Mouse (Mus musculus) neutrophil, adult 5-6 weeks (primary cell): ENCODE results near the gene Wdr48. TPM values are rescaled to one million over a fixed set of nuclear protein-coding genes. Genes with fewer than 3 reads are reported as not detected.
A peak's percentile ranks its signal among the peaks of the same experiment; 100 is the strongest.

Experiments used
- ATAC-seq: fragments of 151-379, 151-347 bp; 2 replicates; pipeline ENCODE4 v1.8.0; 2017; ENCODE audit warnings: mild to moderate bottlenecking, moderate TSS enrichment; ENCODE audit not compliant: insufficient number of reproducible peaks, poor library complexity, low FRiP score, severe bottlenecking; ENCODE audit errors: extremely low read depth
- total RNA-seq: library from RNA; stranded (forward); fragments of 200-1000 nt; gene quantifications from 2 replicates; pipeline ENCODE4 v1.2.3, GENCODE M21; 2017

Wdr48 gene
- total RNA-seq, 1 experiment from 2014 or later = 90.0 TPM

DNA sequence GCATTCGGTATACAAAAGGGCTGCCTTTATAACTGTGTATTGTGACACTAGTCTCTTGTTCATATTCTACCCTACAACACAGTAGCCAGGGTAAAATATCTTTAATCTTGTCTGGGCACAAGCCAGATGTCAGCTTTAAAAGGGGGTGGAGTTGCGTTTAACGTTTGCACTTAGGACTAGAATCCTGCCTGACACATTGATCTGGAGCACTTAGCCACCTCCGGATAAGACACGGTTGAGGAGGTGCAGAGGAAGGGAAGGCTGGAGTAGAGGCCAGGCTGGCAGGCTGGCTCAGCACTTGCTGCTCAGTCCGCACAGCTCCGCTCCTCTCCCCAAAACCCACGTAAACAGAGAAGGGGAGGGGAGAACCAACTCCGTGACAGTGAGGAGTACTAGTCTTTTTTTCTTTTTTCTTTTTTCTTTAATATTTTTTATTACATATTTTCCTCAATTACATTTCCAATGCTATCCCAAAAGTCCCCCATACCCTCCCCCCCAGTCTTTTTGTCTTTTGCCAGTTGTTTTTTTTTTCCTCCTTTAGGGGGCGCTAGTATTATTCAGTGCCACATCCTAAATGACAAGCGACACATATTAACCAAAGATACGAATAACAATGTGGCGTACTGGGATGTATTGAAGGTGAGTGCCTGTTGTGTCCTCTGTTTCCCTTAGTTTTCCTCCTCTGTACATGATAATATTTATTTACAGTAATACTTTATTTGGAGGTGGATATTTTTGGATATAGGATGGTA lies 18.6 kb downstream of the Wdr48 start:
- ATAC-seq = no peak

DNA sequence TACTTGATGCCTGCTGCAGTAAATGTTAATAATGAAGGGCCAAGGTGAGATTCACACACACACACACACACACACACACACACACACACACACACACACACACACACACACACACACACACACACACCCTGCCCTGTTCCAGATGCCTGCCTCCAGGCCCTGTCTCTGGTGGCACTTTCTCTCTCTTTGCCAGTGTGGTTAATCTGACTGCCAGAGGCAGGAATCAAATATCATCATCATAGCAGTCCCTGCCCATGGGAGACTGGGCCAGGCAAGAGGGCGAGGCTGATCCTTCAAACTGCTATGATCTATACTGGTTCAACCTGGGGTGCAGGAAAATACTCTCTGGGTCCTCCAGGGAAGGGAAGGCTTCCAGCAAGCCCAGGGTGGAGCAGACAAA lies 25.2 kb downstream of the Wdr48 start:
- no peak for ATAC-seq

DNA sequence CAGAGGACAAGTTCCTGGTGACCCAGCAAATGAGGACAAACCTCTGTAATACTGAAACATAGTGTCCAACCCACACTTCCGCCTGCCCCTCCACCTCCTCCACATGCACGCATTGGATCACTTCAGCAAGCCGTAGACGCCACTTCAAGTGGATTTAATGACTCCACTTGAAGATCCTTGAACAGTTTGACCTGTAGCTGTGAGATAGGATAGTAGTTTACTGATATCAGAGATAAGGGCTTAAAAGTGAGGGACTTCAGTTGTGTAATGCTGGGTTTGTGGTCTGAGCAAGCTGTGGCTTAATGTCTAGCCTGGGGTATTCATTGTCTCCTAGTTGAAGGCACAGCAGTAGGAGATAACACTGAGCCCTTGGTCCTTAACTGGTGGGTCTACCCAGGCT lies 28.8 kb downstream of the Wdr48 start:
- ATAC-seq = no peak

DNA sequence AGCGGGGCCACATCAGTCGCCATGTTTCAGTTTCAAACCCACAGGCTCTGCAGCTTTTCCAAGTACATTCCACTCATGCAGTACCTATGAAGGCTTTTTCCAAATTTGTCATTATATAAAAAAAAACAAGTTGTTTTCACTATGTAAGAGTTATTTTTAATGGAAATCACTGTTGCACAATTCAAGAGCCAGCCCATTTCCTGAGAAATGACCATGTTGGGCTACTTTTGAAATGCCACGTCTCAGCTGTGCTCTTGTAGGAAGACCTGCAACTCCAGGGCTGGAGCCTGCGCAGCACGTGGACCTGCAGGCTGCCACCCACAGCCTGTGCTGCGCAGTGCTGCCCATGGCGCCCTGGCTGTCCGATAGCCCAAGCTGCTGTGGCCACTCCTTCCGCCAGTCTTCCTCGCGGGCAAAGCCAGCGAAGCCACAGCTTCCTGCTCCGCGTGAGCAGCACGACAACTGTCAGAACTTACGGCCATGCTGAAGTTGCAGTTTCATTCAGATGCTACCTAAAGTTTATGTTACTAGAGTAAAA lies 30.5 kb downstream of the Wdr48 start:
- no peak for ATAC-seq

DNA sequence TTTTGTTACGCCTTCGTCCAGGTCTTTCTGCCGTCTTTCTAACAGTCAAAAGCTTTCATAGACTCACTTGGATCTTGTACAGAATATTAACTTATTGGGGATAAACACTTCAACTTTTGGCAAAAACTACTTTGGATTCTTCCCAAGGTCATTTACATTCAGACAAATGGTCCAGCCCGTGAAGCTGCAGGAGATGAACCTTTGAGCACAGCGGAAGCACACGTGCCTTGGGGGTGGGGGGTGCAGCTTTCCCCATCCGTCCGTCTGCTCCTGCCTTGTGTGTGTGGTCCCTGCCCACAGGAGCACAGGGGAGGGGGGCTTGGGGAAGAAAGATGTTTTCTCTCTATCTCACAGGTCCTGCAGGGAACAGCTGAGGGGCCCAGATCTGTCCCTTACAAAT lies 31.1 kb downstream of the Wdr48 start:
- no peak for ATAC-seq

DNA sequence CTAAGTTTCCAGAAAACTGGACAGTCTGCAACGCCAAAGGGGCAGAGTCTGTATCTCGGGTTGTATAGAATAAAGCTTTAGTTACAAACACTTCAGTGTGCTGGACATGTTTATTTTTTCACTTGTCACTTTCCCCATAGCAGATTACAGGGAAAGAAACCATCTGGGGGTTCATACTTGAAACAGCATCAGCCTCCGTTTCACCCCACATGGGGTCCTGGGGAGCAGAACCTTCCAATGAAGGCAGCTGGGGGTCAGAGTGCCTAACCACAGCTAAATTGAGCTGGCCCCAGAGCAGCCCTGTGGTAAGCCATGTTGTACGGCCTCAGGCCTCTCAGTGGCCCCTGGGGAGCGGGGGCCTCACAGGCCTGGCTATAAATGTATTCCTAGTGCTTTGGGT lies 31.8 kb downstream of the Wdr48 start:
- no peak for ATAC-seq

DNA sequence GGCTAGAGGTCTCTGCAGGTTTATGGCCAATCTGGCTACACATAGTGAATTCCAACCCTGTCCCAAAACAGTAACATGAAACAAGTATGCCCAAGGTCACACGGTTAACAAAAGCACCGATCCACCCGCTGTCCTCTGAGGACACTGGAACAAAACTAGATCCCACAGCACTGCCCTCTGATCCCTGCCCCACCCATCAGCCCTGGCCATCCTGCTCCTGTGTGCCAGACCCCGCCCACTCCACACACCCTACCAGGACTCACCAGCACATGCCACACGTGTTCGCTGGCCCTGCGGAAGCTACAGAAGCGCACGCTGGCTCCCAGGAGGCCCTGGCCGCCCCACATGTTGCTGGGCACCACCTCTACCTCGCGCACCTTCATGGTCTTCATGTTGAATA lies 37.7 kb downstream of the Wdr48 start:
- no peak for ATAC-seq

DNA sequence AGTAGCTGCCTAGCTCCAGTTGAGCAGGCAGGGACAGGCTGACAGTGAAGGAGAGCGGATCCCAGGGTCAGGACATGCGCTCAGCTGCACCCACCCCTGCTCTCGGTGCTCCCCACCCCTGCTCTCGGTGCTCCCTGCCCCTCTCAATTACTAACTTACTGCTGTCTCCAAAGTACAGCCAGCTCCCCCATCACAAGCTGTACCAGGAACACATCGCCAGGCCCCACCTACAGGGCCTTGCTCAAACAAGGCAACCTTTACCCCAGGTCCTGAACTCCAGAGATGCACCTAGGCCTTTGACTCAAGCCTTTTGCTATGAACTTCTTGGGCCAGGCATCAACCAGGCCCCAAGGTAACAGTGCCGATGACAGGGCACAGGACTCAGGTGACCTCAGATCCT lies 39.0 kb downstream of the Wdr48 start:
- no peak for ATAC-seq

DNA sequence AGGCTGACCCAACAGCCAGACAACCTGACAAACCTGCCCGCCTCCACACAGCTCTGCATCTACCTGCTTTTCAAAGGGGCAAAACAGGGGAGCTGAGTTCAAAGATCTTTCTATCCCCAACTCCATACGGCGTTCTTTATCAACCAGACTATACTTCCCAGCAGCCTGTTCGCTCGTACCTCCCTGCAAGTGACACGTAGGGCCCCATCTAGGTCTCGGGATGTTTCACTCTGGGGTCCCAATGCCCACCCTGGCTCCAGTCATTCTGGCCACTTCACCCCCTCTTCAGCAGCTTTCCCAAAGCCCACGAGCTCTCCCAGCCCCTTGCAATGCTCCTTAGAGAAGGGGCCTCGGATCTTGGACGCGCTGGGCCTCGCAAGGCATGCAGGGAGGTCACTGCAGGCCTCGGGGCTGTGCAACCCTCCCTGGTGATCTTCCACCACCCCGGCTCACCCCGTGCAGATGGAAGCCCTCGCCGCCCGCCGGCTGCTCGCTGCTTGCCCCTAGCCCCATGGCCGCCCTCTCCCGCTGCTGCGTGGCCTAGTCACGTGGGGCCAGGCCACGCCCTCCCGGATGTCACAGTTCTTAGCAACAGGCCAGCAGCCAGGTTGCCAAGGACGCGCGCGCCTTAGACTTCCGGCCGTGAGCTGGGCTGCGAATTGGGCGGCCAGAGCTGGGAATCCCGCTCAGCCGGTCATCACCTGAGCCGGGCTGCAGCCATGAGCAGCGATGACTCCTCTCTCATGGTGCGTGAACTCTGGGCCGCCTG lies 42.5 kb downstream of the Wdr48 start, which contains the start of the genes Gorasp1 and Ttc21a:
Gene Gorasp1, minus strand, starts transcription at position 561 of the 769 bp plus-strand sequence.
Gene Ttc21a, plus strand, starts transcription at position 602 of the 769 bp plus-strand sequence.
- peak; percentile 85 for ATAC-seq

DNA sequence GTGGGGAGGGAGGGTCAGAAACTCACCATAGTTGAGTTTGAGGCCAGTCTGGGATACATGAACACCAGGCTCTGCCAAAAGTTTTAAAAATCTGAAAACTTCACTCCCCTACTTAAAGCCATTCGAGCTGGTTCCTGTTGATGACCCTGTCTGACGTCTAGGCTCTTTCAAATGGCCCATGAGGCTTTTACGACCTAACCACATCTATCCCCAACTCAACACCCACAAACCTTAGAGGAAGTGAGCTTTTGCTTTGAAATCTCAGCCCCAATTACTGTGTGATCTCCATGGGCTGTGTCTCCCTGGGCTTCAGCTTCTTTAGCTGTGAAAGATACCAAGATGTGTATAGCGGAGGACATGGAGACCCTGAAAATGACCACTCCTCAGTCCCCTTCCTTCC lies 43.8 kb downstream of the Wdr48 start:
- no peak for ATAC-seq

DNA sequence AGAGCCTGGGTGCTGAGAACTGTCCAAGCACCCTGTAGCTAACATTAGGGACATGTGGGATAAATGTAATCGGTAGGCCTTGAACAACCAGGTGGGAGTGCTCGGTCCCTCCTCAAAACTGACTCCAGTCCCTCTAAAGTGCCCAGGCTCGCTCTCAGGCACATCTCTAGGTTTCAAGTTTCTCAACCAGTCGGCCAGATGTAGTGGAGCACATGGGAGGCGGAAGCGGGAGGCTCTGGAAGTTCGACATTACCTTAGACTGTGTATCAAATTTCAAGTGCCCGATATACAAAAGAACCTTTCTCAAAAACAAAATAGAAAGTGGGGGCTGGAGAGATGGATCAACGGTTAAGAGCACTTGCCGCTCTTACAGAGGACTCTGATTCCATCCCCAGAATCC lies 45.0 kb downstream of the Wdr48 start:
- no peak for ATAC-seq

DNA sequence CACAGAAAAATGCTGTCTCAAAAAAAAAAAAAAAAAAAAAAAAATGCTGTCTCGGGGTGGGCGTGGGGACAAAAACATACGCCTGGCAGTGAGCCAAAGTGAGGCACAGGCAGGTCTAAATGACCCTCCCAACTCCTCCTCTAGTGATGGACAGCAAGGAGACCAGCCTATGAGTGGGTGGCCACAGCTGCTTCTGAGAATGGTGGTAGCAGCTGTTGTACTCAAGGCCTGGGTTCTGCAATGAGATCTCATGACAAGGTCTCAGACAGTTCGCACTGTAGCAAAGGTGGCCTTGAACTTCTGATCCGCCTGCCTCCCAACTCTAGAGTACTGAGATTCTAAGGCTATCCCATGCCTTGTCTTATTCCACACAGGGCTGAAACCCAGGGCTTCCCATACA lies 46.7 kb downstream of the Wdr48 start:
- no peak for ATAC-seq

DNA sequence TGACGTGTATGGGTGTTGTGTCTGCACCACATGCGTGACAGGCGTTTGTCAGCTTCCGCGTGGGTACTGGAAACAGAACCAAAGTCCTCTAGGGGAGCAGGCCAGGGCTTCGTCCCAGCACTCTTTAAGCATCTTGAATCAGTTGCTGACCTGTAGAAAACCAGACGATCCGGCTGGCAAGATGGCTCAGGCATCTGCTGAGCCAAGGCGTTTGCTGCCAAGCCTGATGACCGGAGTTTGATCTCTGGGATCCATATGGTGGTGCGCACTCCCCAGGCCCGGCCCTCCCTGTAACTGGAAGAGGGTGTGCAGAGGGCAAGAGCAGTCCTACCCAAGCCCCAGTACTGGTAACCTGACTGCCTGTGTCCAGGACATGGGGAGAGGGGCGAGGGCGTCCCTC lies 47.2 kb downstream of the Wdr48 start:
- no peak for ATAC-seq

DNA sequence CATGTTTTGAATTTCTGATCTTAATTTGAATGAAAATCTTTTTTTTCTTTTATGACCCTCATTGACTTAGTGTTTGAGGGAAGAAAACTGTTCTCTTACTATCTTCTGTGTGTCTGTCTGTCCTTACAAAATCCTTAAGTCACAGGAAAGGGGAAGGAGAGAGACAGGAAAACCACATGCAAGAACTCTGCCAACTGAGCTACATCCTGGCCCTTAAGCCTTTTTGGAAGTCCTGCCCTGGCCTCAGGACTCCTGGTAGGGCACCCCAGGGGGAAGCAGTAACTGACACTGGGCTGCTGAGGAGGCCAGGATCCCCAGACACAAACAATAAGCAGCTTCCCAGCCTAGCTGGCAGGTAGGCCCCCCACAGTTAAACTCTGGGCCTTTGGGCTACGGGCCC lies 48.6 kb downstream of the Wdr48 start:
- ATAC-seq = no peak

DNA sequence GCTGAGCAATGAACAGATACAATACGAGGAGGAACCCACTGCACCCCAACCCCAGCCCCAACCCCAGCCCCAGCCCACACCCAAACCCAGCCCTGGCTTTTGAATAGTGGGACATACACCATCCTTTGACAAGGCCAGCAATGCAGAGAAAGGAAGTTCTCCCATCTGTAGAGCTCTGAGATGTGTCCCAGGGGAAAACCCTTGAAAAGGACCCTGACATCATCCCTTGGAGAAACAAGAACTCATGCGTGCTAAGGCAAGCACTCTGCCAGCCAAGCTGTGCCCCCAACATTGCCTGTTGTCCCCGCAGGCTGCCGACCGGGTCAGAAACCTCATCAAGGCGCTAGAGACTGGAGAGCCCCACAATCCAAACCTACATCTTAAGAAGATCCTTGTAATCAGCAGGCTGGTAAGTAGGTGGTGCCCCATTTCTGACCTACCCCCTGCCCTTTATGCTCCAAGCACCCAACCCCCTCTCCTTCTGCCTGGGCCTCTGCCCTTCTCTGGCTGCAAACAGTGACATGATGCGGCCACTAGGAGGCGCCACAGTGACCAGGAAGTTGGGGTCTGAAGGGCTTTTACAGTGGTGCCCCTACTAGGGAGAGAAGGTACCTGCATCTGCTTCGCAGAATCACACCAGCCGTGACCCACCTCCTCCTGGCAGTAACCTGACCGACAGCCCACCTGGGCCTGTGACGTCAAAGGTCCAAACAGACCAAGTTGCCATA lies 50.7 kb downstream of the Wdr48 start:
- ATAC-seq = no peak

DNA sequence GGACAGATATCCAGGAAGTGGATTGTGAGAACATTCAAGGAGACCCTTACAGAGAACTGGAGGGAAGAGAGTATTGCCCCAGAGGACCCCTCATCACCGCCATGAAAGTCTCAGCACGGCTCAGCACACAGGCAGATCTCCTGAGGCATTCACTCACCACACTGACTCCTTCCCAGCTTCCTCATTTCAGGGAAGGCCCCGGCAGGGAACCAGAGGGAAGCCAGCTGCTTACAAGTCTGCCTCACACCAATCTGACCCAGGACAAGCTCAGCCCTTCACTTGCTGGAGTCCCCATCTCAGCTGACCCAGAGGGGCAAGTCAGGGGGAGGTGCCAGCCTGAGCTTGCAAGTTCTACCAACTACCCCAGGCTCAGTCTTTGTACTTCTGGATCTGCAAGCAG lies 54.1 kb downstream of the Wdr48 start:
- ATAC-seq = no peak

DNA sequence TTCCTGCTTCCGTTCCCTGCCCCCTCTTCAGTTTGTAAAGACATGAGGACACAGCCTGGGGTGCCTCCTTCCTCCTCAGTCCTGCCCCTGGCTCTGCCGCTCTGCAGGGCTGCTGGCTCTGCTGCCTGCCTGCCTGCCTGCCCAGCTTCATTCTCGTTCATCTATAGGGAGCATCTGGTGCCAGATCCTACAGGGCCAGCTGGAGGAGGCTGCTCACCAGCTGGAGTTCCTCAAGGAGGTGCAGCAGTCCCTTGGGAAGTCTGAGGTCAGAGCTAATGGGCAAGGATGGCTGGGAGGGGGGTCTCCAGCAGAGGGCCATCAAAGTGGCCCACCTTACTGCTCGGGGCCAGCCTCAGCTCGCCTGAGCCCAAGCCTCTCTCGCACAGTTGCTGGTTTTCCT lies 55.8 kb downstream of the Wdr48 start:
- no peak for ATAC-seq

DNA sequence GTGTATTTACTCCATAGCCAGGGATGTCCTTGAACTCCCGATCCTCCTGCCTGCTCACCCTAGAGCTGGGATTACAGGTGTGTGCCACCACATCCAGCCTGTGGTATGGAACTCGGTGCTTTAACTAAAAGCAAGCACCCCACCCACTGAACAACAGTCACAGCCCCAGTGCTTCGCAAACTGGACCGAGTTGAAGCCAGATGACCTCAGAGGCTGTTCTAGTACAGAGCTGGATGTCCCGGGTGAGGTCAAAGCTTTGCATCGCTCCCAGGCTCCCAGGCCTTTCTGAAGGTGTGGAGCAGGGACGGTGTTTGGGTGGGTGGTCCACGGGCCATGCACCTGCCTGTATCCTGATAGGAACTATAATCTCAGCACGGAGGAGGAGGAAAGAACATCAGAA lies 56.7 kb downstream of the Wdr48 start:
- ATAC-seq = no peak

DNA sequence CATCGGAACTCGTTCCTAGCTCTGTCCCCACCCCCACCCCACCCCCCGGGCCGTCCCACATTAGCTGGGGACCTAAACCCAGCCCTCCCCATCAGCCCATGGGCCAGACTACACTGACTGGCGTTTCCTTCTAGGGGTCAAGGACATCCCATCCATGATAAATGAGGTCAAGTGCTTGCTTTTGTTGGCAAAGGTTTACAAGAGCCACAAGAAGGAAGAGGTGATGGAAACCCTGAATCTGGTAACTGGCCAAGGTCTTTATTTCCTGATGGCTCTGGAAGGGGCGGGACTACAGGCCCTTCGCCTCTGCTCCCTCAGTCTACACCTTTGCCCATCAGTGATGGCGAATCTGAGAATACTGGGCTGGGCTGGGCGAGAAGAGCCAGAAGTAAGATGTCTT lies 64.2 kb downstream of the Wdr48 start:
- no peak for ATAC-seq

DNA sequence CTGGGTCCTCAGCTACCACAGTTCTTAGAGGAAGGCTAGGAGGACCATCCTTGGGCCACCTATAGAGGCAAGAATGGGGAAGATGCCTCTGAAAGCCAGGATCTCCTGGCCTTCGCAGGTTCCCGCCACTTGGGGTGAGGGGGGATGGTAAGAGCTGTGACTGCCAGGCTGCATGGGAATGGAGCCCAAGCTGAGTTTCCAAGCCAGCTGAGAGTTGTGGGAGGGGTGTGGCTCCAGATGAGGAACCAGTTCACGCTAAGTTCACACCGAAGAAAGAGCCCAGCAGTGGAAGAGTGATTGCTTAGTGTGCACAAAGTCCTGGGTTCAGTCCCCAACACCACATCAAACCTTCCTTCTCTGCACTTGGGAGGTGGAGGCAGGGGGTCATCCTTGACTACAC lies 67.5 kb downstream of the Wdr48 start:
- no peak for ATAC-seq
